Mouse (Mus musculus) splenic B cell, adult 2 months (primary cell): ENCODE results near the gene Gm17662.

Experiments
- DNase-seq: peaks from one replicate; pipeline ENCODE4 v3.0.0-alpha.2; 2011; ENCODE audit warnings: low read depth, low spot score
- H3K27me3 ChIP-seq: 2 replicates; pipeline ENCODE4 v1.6.1; 2012; ENCODE audit warnings: mild to moderate bottlenecking, low read length, moderate library complexity, mixed read lengths; ENCODE audit not compliant: control insufficient read depth, poor library complexity, insufficient read depth, severe bottlenecking
- H3K36me3 ChIP-seq: 2 replicates; pipeline ENCODE4 v1.6.1; 2012; ENCODE audit warnings: mild to moderate bottlenecking, low read length, moderate library complexity, mixed read lengths; ENCODE audit not compliant: control insufficient read depth, poor library complexity, insufficient read depth, severe bottlenecking

Gm17662 gene

GRCm38 (mm10) chr4:104857823-104858222 is 694 bp downstream of the Gm17662 start:
- Histone ChIP-seq H3K27me3 (no peaks in the 10 kb centered on the region), H3K36me3 (no peaks in the 10 kb centered on the region)
- no peak for DNase-seq

- Histone ChIP-seq H3K27me3 (no peaks in the 10 kb centered on the region), H3K36me3 (no peaks in the 10 kb centered on the region)
- DNase-seq, result no peak
Measured at GRCm38 (mm10) chr4:104861241-104861640, 4.1 kb downstream of the Gm17662 start.

GRCm38 (mm10) chr4:104864397-104864796 is 7.3 kb downstream of the Gm17662 start:
- Histone ChIP-seq H3K27me3 (no peaks in the 10 kb centered on the region), H3K36me3 (no peaks in the 10 kb centered on the region)
- no peak for DNase-seq

- no peak for DNase-seq
- H3K36me3 ChIP-seq, result no peaks in the 10 kb centered on the region
Measured at GRCm38 (mm10) chr4:104869581-104869980, 12.5 kb downstream of the Gm17662 start.

GRCm38 (mm10) chr4:104870196-104870595 is 13.1 kb downstream of the Gm17662 start:
- no peaks in the 10 kb centered on the region for H3K36me3 ChIP-seq
- DNase-seq, result no peak
- no peaks in the 10 kb centered on the region for H3K27me3 ChIP-seq

More at GRCm38 (mm10) chr4:104869581-104869980, 12.5 kb downstream of the Gm17662 start:
- H3K27me3 ChIP-seq, result no peaks in the 10 kb centered on the region

GRCm38 (mm10) chr4:104875832-104876231 is 18.7 kb downstream of the Gm17662 start:
- H3K27me3 ChIP-seq, result no peaks in the 10 kb centered on the region
- no peak for DNase-seq

GRCm38 (mm10) chr4:104876323-104876722 is 19.2 kb downstream of the Gm17662 start, which contains the start of gene C8a:
Gene C8a, minus strand, starts transcription at chr4:104876398.
- no peaks in the 10 kb centered on the region for H3K36me3 ChIP-seq
- DNase-seq, result no peak
- H3K27me3 ChIP-seq, result no peaks in the 10 kb centered on the region

More at GRCm38 (mm10) chr4:104875832-104876231, 18.7 kb downstream of the Gm17662 start:
- H3K36me3 ChIP-seq, result no peaks in the 10 kb centered on the region

- no peaks in the 10 kb centered on the region; the same call in 1 of the 2 replicates for H3K36me3 ChIP-seq
Measured at GRCm38 (mm10) chr4:104887486-104887885, 30.4 kb downstream of the Gm17662 start.

GRCm38 (mm10) chr4:104888499-104889262 is 31.6 kb downstream of the Gm17662 start:
- H3K36me3 ChIP-seq, result no peaks in the 10 kb centered on the region; the same call in 1 of the 2 replicates
- H3K27me3 ChIP-seq, result no peaks in the 10 kb centered on the region
- no peak for DNase-seq

More at GRCm38 (mm10) chr4:104887486-104887885, 30.4 kb downstream of the Gm17662 start:
- no peak for DNase-seq
- H3K27me3 ChIP-seq, result no peaks in the 10 kb centered on the region

GRCm38 (mm10) chr4:104891708-104892107 is 34.6 kb downstream of the Gm17662 start:
- H3K36me3 ChIP-seq, result no peaks in the 10 kb centered on the region
- no peak for DNase-seq
- H3K27me3 ChIP-seq, result no peaks in the 10 kb centered on the region

- DNase-seq, result no peak
- Histone ChIP-seq H3K27me3 (no peaks in the 10 kb centered on the region), H3K36me3 (no peaks in the 10 kb centered on the region)
Measured at GRCm38 (mm10) chr4:104893588-104893987, 36.5 kb downstream of the Gm17662 start.

GRCm38 (mm10) chr4:104894004-104894734 is 37.0 kb downstream of the Gm17662 start:
- DNase-seq, result peak; percentile 36
- H3K27me3 ChIP-seq, result no peaks in the 10 kb centered on the region
- no peaks in the 10 kb centered on the region for H3K36me3 ChIP-seq

- no peaks in the 10 kb centered on the region for H3K27me3 ChIP-seq
- DNase-seq, result no peak
- H3K36me3 ChIP-seq, result no peaks in the 10 kb centered on the region
Measured at GRCm38 (mm10) chr4:104902836-104903235, 45.7 kb downstream of the Gm17662 start.

- Histone ChIP-seq H3K36me3 (no peaks in the 10 kb centered on the region), H3K27me3 (no peaks in the 10 kb centered on the region)
- no peak for DNase-seq
Measured at GRCm38 (mm10) chr4:104905049-104905448, 47.9 kb downstream of the Gm17662 start.
